Mouse (Mus musculus): Measurements from ENCODE around the gene Pomgnt2. TPM values are rescaled to one million over a fixed set of nuclear protein-coding genes. Genes with fewer than 3 reads are reported as not detected.

The Pomgnt2 gene
- polyA plus RNA-seq, 2 experiments, result 14.6 to 20.3 TPM

DNA sequence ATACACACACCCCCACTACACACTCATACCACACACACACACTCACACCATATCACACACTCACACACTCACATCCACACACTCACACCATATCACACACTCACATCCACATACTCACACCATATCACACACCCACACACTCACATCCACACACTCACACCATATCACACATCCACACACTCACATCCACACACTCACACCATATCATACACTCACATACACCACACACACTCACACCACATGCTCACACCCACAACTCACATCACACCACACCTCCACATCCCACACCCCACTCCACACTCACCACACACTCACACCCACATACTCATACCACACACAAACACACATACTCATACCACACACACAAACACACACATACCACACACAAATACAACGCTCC is 38.0 kb upstream of the Pomgnt2 start:
- Histone ChIP-seq H3K27ac (replicated peaks; ENCODE audit: low read depth, low read length) (no peak overlapping the region), H3K27me3 (ENCODE audit: control insufficient read depth, insufficient read depth, low read length) (no peaks in the 10 kb centered on the region), H3K4me2 (replicated peaks; ENCODE audit: low read depth, low read length, severe bottlenecking) (no peak overlapping the region), H3K9ac (ENCODE audit: low read depth, low read length, severe bottlenecking) (no peak overlapping the region), H3K9me3 (ENCODE audit: control insufficient read depth, low read length) (no peaks in the 10 kb centered on the region), H3K4me1 (ENCODE audit: control insufficient read depth, insufficient read depth, low read length) (no peaks in the 10 kb centered on the region), H3K4me3 (replicated peaks; ENCODE audit: low read length) (no peak overlapping the region), H3K36me3 (ENCODE audit: control insufficient read depth, insufficient read depth, low read length) (no peaks in the 10 kb centered on the region)
- 93% methylated on average over 1 of the region's 1 CpGs for WGBS
- TF ChIP-seq POLR2A (IDR thresholded peaks at IDR 0.05; ENCODE audit: borderline replicate concordance, extremely low read depth, insufficient read depth, insufficient read length), result no peak
- ATAC-seq (ENCODE audit: low FRiP score, low read depth), result no peak
- no peak for DNase-seq (ENCODE audit: low spot score)

- WGBS, result 65% methylated on average over 3 of the region's 3 CpGs
- Histone ChIP-seq H3K4me1 (ENCODE audit: control insufficient read depth, insufficient read depth, low read length) (peaks cover 7% of the 10 kb centered on the region; the same call in 1 of the 2 replicates), H3K27me3 (ENCODE audit: control insufficient read depth, insufficient read depth, low read length) (no peaks in the 10 kb centered on the region), H3K9ac (ENCODE audit: low read depth, low read length, severe bottlenecking) (no peak overlapping the region), H3K9me3 (ENCODE audit: control insufficient read depth, low read length) (no peaks in the 10 kb centered on the region), H3K4me3 (replicated peaks; ENCODE audit: low read length) (no peak overlapping the region), H3K4me2 (replicated peaks; ENCODE audit: low read depth, low read length, severe bottlenecking) (no peak overlapping the region), H3K36me3 (ENCODE audit: control insufficient read depth, insufficient read depth, low read length) (no peaks in the 10 kb centered on the region), H3K27ac (replicated peaks; ENCODE audit: low read depth, low read length) (no peak overlapping the region)
- DNase-seq (ENCODE audit: low spot score) (no peak), ATAC-seq (ENCODE audit: low FRiP score, low read depth) (no peak)
- TF ChIP-seq POLR2A (IDR thresholded peaks at IDR 0.05; ENCODE audit: borderline replicate concordance, extremely low read depth, insufficient read depth, insufficient read length), result no peak
Observed at GRCm38 (mm10) chr9:122032071-122032470, 35.2 kb upstream of the Pomgnt2 start.

DNA sequence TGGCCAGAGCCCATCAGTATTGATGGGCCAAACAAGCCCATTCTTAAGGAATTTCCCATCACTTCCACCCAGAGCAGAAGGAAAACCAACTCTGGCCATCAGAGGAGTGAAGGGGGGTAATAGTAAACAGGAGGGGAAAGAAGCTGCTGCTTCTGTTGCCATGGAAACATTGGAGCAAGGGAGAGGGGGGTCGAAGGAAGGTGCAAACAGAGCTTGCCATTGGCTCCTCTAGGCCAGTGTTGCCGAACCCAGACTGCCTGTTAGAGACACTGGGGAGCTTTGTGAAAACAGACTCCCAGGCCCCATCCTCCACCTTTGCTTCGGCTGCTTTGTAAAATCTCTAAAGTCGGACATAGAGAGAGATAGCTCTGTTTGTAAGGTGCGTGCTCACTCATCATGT is 33.8 kb upstream of the Pomgnt2 start:
- Histone ChIP-seq H3K9ac (ENCODE audit: low read depth, low read length, severe bottlenecking) (no peak overlapping the region), H3K36me3 (ENCODE audit: control insufficient read depth, insufficient read depth, low read length) (no peaks in the 10 kb centered on the region), H3K27me3 (ENCODE audit: control insufficient read depth, insufficient read depth, low read length) (no peaks in the 10 kb centered on the region), H3K9me3 (ENCODE audit: control insufficient read depth, low read length) (no peaks in the 10 kb centered on the region), H3K4me3 (replicated peaks; ENCODE audit: low read length) (no peak overlapping the region), H3K4me2 (replicated peaks; ENCODE audit: low read depth, low read length, severe bottlenecking) (no peak overlapping the region), H3K27ac (replicated peaks; ENCODE audit: low read depth, low read length) (no peak overlapping the region), H3K4me1 (ENCODE audit: control insufficient read depth, insufficient read depth, low read length) (peaks cover 17% of the 10 kb centered on the region; the same call in 1 of the 2 replicates)
- no peak for TF ChIP-seq POLR2A (IDR thresholded peaks at IDR 0.05; ENCODE audit: borderline replicate concordance, extremely low read depth, insufficient read depth, insufficient read length)
- no peak for DNase-seq (ENCODE audit: low spot score)
- 60% methylated on average over 5 of the region's 5 CpGs for WGBS
- no peak for ATAC-seq (ENCODE audit: low FRiP score, low read depth)

DNA sequence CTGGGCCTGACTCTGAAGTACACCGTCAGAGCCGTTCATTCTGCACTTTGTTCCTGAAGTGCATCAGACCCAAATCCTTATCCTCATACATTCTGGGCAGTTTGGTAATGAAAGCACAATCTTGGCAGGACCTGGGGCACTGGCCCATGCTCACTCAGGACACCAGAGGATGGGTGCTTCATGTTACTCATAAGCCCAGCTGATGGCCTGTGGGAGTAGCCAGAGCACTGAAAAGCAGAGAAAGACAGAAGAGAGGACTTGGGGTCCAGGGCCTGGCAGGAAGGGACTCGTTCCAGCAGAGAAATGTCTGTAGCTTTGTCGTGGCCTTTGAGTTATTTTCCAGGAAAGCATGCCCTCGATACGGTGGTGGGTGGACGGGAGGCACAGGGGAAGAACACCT is 32.9 kb upstream of the Pomgnt2 start:
- DNase-seq (ENCODE audit: low spot score), result no peak
- Histone ChIP-seq H3K36me3 (ENCODE audit: control insufficient read depth, insufficient read depth, low read length) (no peaks in the 10 kb centered on the region), H3K4me2 (replicated peaks; ENCODE audit: low read depth, low read length, severe bottlenecking) (no peak overlapping the region), H3K9me3 (ENCODE audit: control insufficient read depth, low read length) (no peaks in the 10 kb centered on the region), H3K4me1 (ENCODE audit: control insufficient read depth, insufficient read depth, low read length) (peaks cover 17% of the 10 kb centered on the region; the same call in 1 of the 2 replicates), H3K9ac (ENCODE audit: low read depth, low read length, severe bottlenecking) (no peak overlapping the region), H3K27ac (replicated peaks; ENCODE audit: low read depth, low read length) (no peak overlapping the region), H3K27me3 (ENCODE audit: control insufficient read depth, insufficient read depth, low read length) (no peaks in the 10 kb centered on the region), H3K4me3 (replicated peaks; ENCODE audit: low read length) (no peak overlapping the region)
- ATAC-seq (ENCODE audit: low FRiP score, low read depth), result no peak
- WGBS, result 89% methylated on average over 7 of the region's 7 CpGs
- TF ChIP-seq POLR2A (IDR thresholded peaks at IDR 0.05; ENCODE audit: borderline replicate concordance, extremely low read depth, insufficient read depth, insufficient read length), result no peak

GRCm38 (mm10) chr9:122027914-122028745 is 31.2 kb upstream of the Pomgnt2 start:
- Histone ChIP-seq H3K9me3 (ENCODE audit: control insufficient read depth, low read length) (no peaks in the 10 kb centered on the region), H3K4me1 (ENCODE audit: control insufficient read depth, insufficient read depth, low read length) (peaks cover 20% of the 10 kb centered on the region; the same call in 1 of the 2 replicates), H3K27me3 (ENCODE audit: control insufficient read depth, insufficient read depth, low read length) (no peaks in the 10 kb centered on the region), H3K27ac (replicated peaks; ENCODE audit: low read depth, low read length) (peak overlapping the region; percentile 19; the same call in 1 of the 2 replicates), H3K9ac (ENCODE audit: low read depth, low read length, severe bottlenecking) (no peak overlapping the region), H3K4me3 (replicated peaks; ENCODE audit: low read length) (no peak overlapping the region), H3K36me3 (ENCODE audit: control insufficient read depth, insufficient read depth, low read length) (no peaks in the 10 kb centered on the region), H3K4me2 (replicated peaks; ENCODE audit: low read depth, low read length, severe bottlenecking) (no peak overlapping the region)
- no peak for TF ChIP-seq POLR2A (IDR thresholded peaks at IDR 0.05; ENCODE audit: borderline replicate concordance, extremely low read depth, insufficient read depth, insufficient read length)
- DNase-seq (ENCODE audit: low spot score) (peak; percentile 15), ATAC-seq (ENCODE audit: low FRiP score, low read depth) (no peak)
- WGBS, result 70% methylated on average over 11 of the region's 11 CpGs

Data from limb, embryonic 14.5 days (tissue).